Mouse (Mus musculus): ENCODE measurements around the gene Gm10413.
"Not testable (repeated sequence)": the region's sequence is repeated elsewhere in the genome, so short reads cannot be mapped to it uniquely, and the experiment has no call there.

Gene Gm10413

DNA sequence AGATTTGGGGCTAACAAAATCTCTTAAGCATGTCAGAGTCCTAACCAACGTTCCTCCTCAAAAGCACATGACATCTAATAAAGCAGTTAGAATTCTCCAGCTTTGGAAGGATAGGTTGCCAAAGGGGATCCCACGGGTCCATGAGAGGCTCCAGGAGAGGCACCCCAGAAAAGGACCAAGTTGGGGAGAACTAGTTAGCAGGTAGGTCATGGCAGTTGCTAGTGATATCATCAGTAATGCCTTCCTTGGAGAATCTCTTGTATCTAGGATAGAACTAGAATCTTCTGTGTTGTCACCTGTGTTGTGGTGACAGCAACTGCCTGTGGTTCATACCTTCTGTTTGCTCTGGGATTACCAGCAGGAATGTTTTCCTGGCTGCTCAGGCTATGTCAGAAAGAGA lies at the start of gene Gm10413:
TSS of gene Gm10413 (plus strand) at position 301 of the 400 bp plus-strand sequence.
- in situ Hi-C loops (cut with MboI; ENCODE audit: unreplicated experiment in 2 of 2): not testable (repeated sequence)

GRCm38 (mm10) chr14:3412314-3412713 lies 17.4 kb downstream of the Gm10413 start, which contains the start of gene Gm10409:
Gene Gm10409, plus strand, starts transcription at chr14:3412614.
- in situ Hi-C loops (cut with MboI; ENCODE audit: unreplicated experiment in 2 of 2): not testable (repeated sequence)

- in situ Hi-C loops (cut with MboI; ENCODE audit: unreplicated experiment in 2 of 2): not testable (repeated sequence)
Observed at GRCm38 (mm10) chr14:3427803-3428202, 32.9 kb downstream of the Gm10413 start, which contains the start of gene Gm3005. Gene Gm3005, plus strand, starts transcription at chr14:3428103.

DNA sequence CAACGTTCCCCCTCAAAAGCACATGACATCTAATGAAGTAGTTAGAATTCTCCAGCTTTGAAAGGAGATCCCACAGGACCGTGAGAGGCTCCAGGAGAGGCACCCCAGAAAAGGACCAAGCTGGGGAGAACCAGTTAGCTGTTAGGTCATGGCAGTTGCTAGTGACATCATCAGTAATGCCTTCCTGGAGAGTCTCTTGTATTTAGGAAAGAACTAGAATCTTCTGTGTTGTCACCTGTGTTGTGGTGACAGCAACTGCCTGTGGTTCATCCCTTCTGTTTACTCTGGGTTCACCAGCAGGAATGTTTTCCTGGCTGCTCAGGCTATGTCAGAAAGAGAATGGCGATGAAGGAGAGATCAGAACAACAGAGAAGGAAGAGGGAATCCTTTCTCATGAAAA lies 54.2 kb downstream of the Gm10413 start, which contains the start of gene Gm10408:
TSS of gene Gm10408 (plus strand) at position 301 of the 400 bp plus-strand sequence.
- in situ Hi-C loops (cut with MboI; ENCODE audit: unreplicated experiment in 2 of 2): not testable (repeated sequence)
